7 mouse cellular contexts compared by ENCODE assay signal in genomic region chr2:58565267-58565666, GRCm38 (mm10). TPM values are rescaled to one million over a fixed set of nuclear protein-coding genes. Genes with fewer than 3 reads are reported as not detected.
DNase-seq lines count a peak whose midpoint lies in the region; ATAC-seq lines count a peak whose summit lies in the region.

No protein-coding gene starts in this region.

- H3K9ac ChIP-seq in intestine, embryonic 15.5 days = no peak overlapping the region; the same call in 1 of the 2 replicates
- H3K9ac ChIP-seq in liver, embryonic 16.5 days (ENCODE audit: low read depth, low read length) = 0 out of 2 replicates have a peak overlapping the region, but pooled peaks have one; percentile 18

- H3K27me3 ChIP-seq in intestine, embryonic 15.5 days (replicated peaks) = no peaks in the 10 kb centered on the region
- H3K27me3 ChIP-seq in liver, embryonic 16.5 days (ENCODE audit: control insufficient read depth, insufficient read depth, low read depth, low read length) = peaks cover 22% of the 10 kb centered on the region

- H3K36me3 ChIP-seq in intestine, embryonic 15.5 days = no peaks in the 10 kb centered on the region
- H3K36me3 ChIP-seq in liver, embryonic 16.5 days (ENCODE audit: control insufficient read depth, insufficient read depth) = no peaks in the 10 kb centered on the region

- peak; percentile 70 for DNase-seq in adrenal gland, postnatal 10 days
- peak; percentile 73 for DNase-seq in cerebellum, adult 9-10 months
- DNase-seq in gastrocnemius, adult 8-10 months (ENCODE audit: low spot score in 2 of 2) = peak; percentile 41 to 57
- DNase-seq in right cerebral cortex, postnatal 36 days (ENCODE audit: low spot score in 2 of 2) = peak; percentile 60 to 77

- ATAC-seq in intestine, embryonic 15.5 days = no peak
- no peak for ATAC-seq in liver, embryonic 16.5 days (ENCODE audit: low read depth)
- no peak for ATAC-seq in megakaryocyte, adult 5-6 weeks (ENCODE audit: poor library complexity, severe bottlenecking)

- peaks cover 13% of the 10 kb centered on the region for H3K4me1 ChIP-seq in intestine, embryonic 15.5 days (replicated peaks)
- H3K4me1 ChIP-seq in liver, embryonic 16.5 days (ENCODE audit: control insufficient read depth, low read depth, low read length) = no peaks in the 10 kb centered on the region; the same call in 1 of the 2 replicates

- 62% methylated on average over 6 of the region's 6 CpGs for WGBS in intestine, embryonic 15.5 days
- 66% methylated on average over 6 of the region's 6 CpGs for WGBS in liver, embryonic 16.5 days (ENCODE audit: insufficient replicate concordance)

- no peaks in the 10 kb centered on the region for H3K9me3 ChIP-seq in intestine, embryonic 15.5 days
- no peaks in the 10 kb centered on the region for H3K9me3 ChIP-seq in liver, embryonic 16.5 days (replicated peaks; ENCODE audit: control insufficient read depth, low read length)

- H3K4me3 ChIP-seq in intestine, embryonic 15.5 days (replicated peaks) = peak overlapping the region; percentile 68; the same call in 1 of the 2 replicates
- peak overlapping the region; percentile 68 for H3K4me3 ChIP-seq in liver, embryonic 16.5 days (ENCODE audit: low read depth, low read length)

- H3K4me2 ChIP-seq in intestine, embryonic 15.5 days (replicated peaks) = peak overlapping the region; percentile 56
- H3K4me2 ChIP-seq in liver, embryonic 16.5 days (ENCODE audit: low read depth, low read length) = peak overlapping the region; percentile 58

- H3K27ac ChIP-seq in intestine, embryonic 15.5 days = no peak overlapping the region
- H3K27ac ChIP-seq in liver, embryonic 16.5 days (ENCODE audit: low read length) = no peak overlapping the region

RNA-seq across cellular contexts. Expression of gene Acvr1, which starts 1.7 kb away (rescaled TPM):
- 10 to 100 TPM; 36.2 to 46.4 TPM for total RNA-seq in adrenal gland, postnatal 10 days (2021)
- 10 to 100 TPM; 15.6 to 29.8 (median 19.0) TPM for total RNA-seq in gastrocnemius, adult 8-10 months (2022)
- 4.9 and 5.2 TPM in 2 replicates for polyA plus RNA-seq in intestine, embryonic 15.5 days (2015; fragmentation: Nextera tagmentation; extraction: Ambion mirVana)
- 2.0 and 2.1 TPM in 2 replicates for polyA plus RNA-seq in liver, embryonic 16.5 days (2015; fragmentation: Nextera tagmentation; extraction: Ambion mirVana)
- total RNA-seq in megakaryocyte, adult 5-6 weeks (2015) = 9.6 and 13.2 TPM in 2 replicates
- total RNA-seq in megakaryocyte, adult 5-6 weeks (2017) = 3.0 and 3.1 TPM in 2 replicates

RNA-seq across cellular contexts. Expression of gene Upp2, which starts 1.8 kb away (rescaled TPM):
- total RNA-seq in adrenal gland, postnatal 10 days (2021) = 10 to 100 TPM; 11.3 to 21.1 TPM
- 1 to 10 TPM; 1.5 to 2.8 (median 2.2) TPM for total RNA-seq in gastrocnemius, adult 8-10 months (2022)
- 5.2 and 5.5 TPM in 2 replicates for polyA plus RNA-seq in intestine, embryonic 15.5 days (2015; fragmentation: Nextera tagmentation; extraction: Ambion mirVana)
- polyA plus RNA-seq in liver, embryonic 16.5 days (2015; fragmentation: Nextera tagmentation; extraction: Ambion mirVana) = 4.6 and 5.5 TPM in 2 replicates
- 1.0 and 1.2 TPM in 2 replicates for total RNA-seq in megakaryocyte, adult 5-6 weeks (2015)
- total RNA-seq in megakaryocyte, adult 5-6 weeks (2017) = 0.70 TPM in 1 of 2 replicates, not detected in the other
